Mouse (Mus musculus) heart, postnatal 0 days (tissue): ENCODE results near the gene Rad17.

Experiments used
- CTCF ChIP-seq: IDR thresholded peaks from 2 replicates; pipeline ENCODE4 v1.5.1; 2016; ENCODE audit warnings: antibody characterized with exemption, control low read depth, low read depth
- EP300 ChIP-seq: IDR thresholded peaks from 2 replicates; pipeline ENCODE4 v1.6.1; 2016; ENCODE audit warnings: antibody characterized with exemption, low read depth

- TF ChIP-seq CTCF = no peak; the same call in 1 of the 2 replicates
- no peak for TF ChIP-seq EP300
Observed at GRCm38 (mm10) chr13:100607756-100608155, 43.1 kb downstream of the Rad17 start.
